Mouse (Mus musculus) spleen, adult 2 months (tissue): ENCODE measurements around the gene Mtmr12.

Experiments
- CTCF ChIP-seq: fragments of 200-500 bp; IDR thresholded peaks from 2 replicates; pipeline ENCODE4 v1.5.1; 2011; ENCODE audit warnings: mild to moderate bottlenecking, inconsistent platforms; ENCODE audit not compliant: insufficient read depth, insufficient read length, insufficient replicate concordance; ENCODE audit errors: extremely low read depth
- POLR2A ChIP-seq: fragments of 200-500 bp; IDR thresholded peaks from 2 replicates; pipeline ENCODE4 v1.6.1; 2011; ENCODE audit warnings: low read depth, low read length, inconsistent platforms

- TF ChIP-seq POLR2A (no peak), CTCF (no peak)
Measured at GRCm38 (mm10) chr15:12291757-12292156, 86.9 kb downstream of the Mtmr12 start.
